Mouse (Mus musculus): ENCODE results near the gene Atxn1.

- TF ChIP-seq CTCF (IDR thresholded peaks at IDR 0.05; ENCODE audit: borderline replicate concordance, insufficient read depth, low read length) (no peak), POLR2A (IDR thresholded peaks at IDR 0.05; ENCODE audit: low read depth, low read length) (no peak)
Observed at GRCm38 (mm10) chr13:45957629-45958028, 7.2 kb downstream of the Atxn1 start.
